Mouse (Mus musculus) ES-Bruce4 (cell line): ENCODE data around the gene Gm16368.
"Not testable (repeated sequence)": the region's sequence is repeated elsewhere in the genome, so short reads cannot be mapped to it uniquely, and the experiment has no call there.

Experiments used
- CTCF ChIP-seq: IDR thresholded peaks from one replicate; pipeline ENCODE4 v1.8.1; 2011; ENCODE audit warnings: low read depth, low read length
- EP300 ChIP-seq: IDR thresholded peaks from 2 replicates; pipeline ENCODE4 v1.6.1; 2011; ENCODE audit warnings: low read depth, low read length; ENCODE audit not compliant: insufficient read depth

DNA sequence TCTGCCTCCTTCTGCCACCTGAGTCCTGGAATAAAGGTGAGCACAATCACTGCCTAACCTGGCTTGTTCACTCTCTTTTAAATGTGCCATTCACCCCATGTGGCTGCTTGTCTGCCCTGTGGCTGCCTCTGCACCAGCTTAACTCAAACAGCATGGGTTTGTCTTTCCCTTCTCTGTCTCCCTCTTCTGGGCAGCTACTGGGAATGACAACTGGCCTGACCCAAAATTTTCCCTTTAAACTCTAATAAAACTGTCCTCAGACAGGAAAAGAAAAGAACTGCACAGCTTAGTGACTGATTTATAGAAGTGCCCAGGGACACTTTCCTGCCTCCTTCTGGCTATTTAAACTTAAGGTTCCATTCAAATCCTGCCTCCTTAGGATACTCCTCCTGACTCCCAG is 44.4 kb upstream of the Gm16368 start:
- TF ChIP-seq CTCF, result peak; percentile 37
- not testable (repeated sequence) for TF ChIP-seq EP300
